Mouse (Mus musculus) lung, adult 2 months (tissue): ENCODE data around the gene Taz.

Source experiments
- CTCF ChIP-seq: fragments of 200-500 bp; IDR thresholded peaks from 2 replicates; pipeline ENCODE4 v1.5.1; 2011; ENCODE audit warnings: mild to moderate bottlenecking, low read length, control low read depth; ENCODE audit not compliant: insufficient read depth
- POLR2A ChIP-seq: fragments of 200-500 bp; IDR thresholded peaks from 2 replicates; pipeline ENCODE4 v1.6.1; 2011; ENCODE audit warnings: low read depth, mild to moderate bottlenecking, control low read depth, low read length, borderline replicate concordance; ENCODE audit errors: extremely low read depth

GRCm38 (mm10) chrX:74233196-74233595 lies 48.5 kb upstream of the Taz start:
- TF ChIP-seq CTCF (no peak), POLR2A (no peak)
